Mouse (Mus musculus) frontal cortex, postnatal 25 days (tissue): Measurements from ENCODE around the gene Npas3.

ENCODE experiments used
- DNase-seq, 2 experiments: peaks; one replicate each; pipeline ENCODE4 v3.0.0; 2022; ENCODE audit warnings: low spot score in 2 of 2

Npas3 gene

GRCm38 (mm10) chr12:53295747-53296146 is 47.3 kb downstream of the Npas3 start:
- DNase-seq, result no peak

- DNase-seq, result no peak
Observed at GRCm38 (mm10) chr12:53297946-53298840, 49.7 kb downstream of the Npas3 start.

- no peak for DNase-seq
Observed at GRCm38 (mm10) chr12:53300964-53301363, 52.5 kb downstream of the Npas3 start.

- DNase-seq, result no peak
Observed at GRCm38 (mm10) chr12:53302129-53302528, 53.7 kb downstream of the Npas3 start.

- no peak for DNase-seq
Observed at GRCm38 (mm10) chr12:53316715-53317114, 68.2 kb downstream of the Npas3 start.

- no peak for DNase-seq
Observed at GRCm38 (mm10) chr12:53317801-53318200, 69.3 kb downstream of the Npas3 start.

GRCm38 (mm10) chr12:53320526-53320925 is 72.0 kb downstream of the Npas3 start:
- DNase-seq, result no peak

GRCm38 (mm10) chr12:53321018-53321417 is 72.5 kb downstream of the Npas3 start:
- DNase-seq, result no peak

- DNase-seq, result no peak
Observed at GRCm38 (mm10) chr12:53321944-53322343, 73.5 kb downstream of the Npas3 start.

GRCm38 (mm10) chr12:53327653-53328188 is 79.2 kb downstream of the Npas3 start:
- DNase-seq, result no peak

- DNase-seq, result no peak
Observed at GRCm38 (mm10) chr12:53328257-53328736, 79.8 kb downstream of the Npas3 start.

GRCm38 (mm10) chr12:53330141-53330540 is 81.7 kb downstream of the Npas3 start:
- no peak for DNase-seq

- no peak for DNase-seq
Observed at GRCm38 (mm10) chr12:53331391-53331790, 82.9 kb downstream of the Npas3 start.

GRCm38 (mm10) chr12:53331800-53332199 is 83.3 kb downstream of the Npas3 start:
- no peak for DNase-seq

GRCm38 (mm10) chr12:53333251-53333650 is 84.8 kb downstream of the Npas3 start:
- DNase-seq, result no peak

- no peak for DNase-seq
Observed at GRCm38 (mm10) chr12:53338349-53338948, 90.0 kb downstream of the Npas3 start.

- no peak for DNase-seq
Observed at GRCm38 (mm10) chr12:53342741-53343140, 94.3 kb downstream of the Npas3 start.

GRCm38 (mm10) chr12:53351860-53352259 is 103.4 kb downstream of the Npas3 start:
- DNase-seq, result no peak

GRCm38 (mm10) chr12:53365751-53366150 is 117.3 kb downstream of the Npas3 start:
- DNase-seq, result no peak

- DNase-seq, result no peak
Observed at GRCm38 (mm10) chr12:53384851-53385250, 136.4 kb downstream of the Npas3 start.

- DNase-seq, result no peak
Observed at GRCm38 (mm10) chr12:53405856-53406255, 157.4 kb downstream of the Npas3 start.

- no peak for DNase-seq
Observed at GRCm38 (mm10) chr12:53407776-53408175, 159.3 kb downstream of the Npas3 start.

- DNase-seq, result no peak
Observed at GRCm38 (mm10) chr12:53409711-53410110, 161.2 kb downstream of the Npas3 start.
